Mouse (Mus musculus) ovary, adult 18-20 months (tissue): ENCODE results near the gene Foxn4.

Source experiments
- DNase-seq: peaks from one replicate; pipeline ENCODE4 v3.0.0; 2022; ENCODE audit warnings: low spot score, mixed read lengths

The Foxn4 gene

DNA sequence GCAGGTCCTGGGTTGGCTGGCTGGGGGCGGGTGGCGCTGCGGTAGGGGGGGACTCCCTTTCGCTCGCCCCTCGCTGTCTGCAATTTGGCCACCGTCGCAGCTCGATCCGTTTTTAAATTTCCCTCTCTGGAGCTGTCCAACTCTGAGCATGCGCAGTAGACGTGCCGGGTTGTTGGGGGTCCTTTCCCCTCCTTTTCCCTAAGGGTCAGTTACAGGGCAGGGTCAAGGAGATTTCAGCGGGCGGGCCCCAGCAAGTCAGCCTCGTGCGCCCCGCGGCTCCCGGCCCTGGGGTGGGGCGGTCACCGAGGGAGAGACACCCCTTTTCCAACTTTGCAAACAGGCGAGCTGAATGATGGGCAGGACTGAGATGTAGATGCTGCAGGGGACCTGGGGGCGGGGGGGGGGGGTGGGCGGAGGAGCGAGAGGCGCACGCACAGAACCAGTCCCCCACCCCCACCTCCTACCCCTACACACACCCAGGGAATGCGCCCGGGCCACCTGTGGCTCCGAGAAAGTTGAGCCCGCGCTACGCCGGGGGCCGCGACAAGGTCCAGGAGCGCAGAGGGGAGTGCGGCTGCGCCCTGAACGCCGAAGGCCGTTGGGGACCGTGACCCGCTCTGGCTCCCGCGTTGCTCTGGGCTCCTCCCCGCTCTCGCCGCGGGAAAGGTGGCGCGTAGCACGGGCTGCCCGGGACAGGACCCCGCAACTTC, at the start of gene Foxn4:
Gene Foxn4 (minus strand): TSS at position 115 of the 710 bp plus-strand sequence.
- no peak for DNase-seq

DNA sequence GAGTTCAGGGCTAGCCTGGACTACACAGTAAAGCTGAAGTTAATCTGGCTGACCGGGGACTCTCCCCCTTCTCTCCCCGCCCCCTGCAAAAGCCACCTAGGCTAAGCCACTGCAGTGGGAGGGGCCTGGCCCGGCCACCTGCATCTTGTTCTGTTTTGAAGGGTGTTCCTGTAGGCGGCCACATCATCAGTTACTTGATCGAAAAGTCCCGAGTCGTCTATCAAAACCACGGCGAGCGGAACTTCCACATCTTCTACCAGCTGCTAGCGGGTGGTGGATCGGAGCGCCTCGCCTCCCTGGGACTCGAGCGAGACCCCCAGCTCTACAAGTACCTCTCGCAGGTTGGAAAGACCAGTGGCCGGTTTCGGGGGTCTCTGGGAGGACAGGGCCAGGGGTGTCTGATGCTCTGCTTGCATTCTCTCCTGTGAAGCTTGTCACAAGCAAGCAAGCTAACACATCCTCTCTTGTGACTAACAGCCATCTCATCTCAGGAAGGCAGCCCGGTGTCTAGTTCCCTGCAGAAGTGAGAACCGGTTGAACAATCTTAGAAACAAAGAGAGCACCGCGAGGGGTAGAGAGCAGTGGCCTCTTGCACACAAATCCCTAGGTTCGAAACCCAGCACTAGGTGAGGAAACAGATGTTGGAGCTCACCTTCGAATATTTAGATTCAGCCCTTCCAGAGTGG, 49.6 kb upstream of the Foxn4 start:
- no peak for DNase-seq

GRCm38 (mm10) chr5:114309680-114310036, 36.1 kb upstream of the Foxn4 start:
- no peak for DNase-seq

DNA sequence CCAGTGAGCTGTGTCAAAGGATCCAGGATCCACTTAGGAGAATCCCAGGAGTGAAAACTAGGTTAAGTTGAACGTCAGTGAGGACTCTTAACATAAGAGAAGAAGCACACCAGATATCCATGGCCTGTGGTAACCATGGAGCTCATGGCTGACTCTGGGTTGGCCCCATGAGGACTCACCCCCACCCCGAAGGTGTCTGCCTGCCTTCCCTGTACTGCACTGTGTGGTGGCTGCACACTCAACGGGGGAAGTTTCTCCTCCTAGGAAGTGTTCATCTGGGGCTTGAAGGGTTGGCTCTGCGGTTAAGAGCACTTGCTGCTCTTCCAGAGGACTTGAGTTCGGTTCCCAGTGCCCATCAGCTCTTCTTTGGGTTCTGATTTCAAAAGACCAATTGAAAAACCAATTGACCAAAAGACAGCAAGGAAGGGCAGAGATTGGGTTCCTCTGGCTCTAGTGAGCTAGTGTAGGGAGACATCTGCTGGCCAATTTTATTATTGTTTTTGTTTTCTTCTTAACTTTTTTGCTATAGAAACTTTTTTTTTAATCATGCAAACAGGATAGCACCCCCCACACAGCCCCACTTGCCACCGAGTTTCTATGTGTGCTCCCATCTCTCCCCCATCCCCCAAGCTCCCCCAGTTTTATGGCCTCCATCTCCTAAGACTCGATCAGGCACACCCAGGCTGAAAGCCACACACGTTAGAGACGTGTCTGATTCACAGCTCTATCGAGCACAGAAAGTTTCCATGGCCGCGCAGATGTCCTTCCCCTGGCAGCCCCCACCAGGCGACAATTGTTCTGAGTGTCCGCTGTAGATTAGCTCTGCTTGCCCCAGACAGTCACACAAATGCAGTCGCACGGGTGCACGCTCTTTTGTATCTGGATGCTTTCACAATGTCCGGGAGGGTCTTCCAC, 35.4 kb upstream of the Foxn4 start:
- DNase-seq, result no peak

- no peak for DNase-seq
Observed at GRCm38 (mm10) chr5:114306496-114306895, 32.9 kb upstream of the Foxn4 start.

GRCm38 (mm10) chr5:114303166-114303565, 29.6 kb upstream of the Foxn4 start:
- no peak for DNase-seq

DNA sequence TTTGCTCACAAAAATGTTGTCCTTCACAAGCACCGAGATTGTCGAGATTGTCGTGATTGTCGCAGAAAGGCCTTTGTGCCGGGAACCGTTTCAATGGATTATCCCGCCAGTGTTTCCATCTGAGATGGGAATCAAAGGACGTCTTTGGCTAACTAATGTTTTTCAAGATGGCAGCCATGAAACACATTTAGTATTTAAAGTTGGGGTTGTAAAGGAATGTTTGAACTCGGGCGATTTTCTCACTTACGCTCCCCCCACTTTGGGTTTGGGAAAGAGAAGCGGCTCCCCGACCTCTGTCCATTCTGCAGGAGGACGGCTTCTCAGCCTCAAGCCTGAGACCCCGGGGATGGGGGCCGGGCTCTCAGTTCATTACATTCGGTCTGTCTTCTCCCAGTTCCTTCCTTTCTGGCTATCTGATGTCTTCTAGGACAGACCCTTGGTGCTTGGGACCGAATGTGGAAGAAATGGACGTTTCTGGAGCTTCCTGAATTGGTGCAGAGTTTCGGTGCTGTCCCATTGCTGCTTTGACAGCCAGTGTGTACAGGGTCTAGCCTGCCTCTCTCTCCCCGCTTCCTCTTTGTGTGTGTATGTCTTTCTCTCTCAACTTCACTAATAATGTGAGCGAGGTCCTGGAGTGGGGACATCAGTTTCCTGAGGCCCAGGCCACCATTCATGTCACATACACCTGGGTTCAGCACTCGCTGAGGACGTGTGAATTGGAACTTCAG, 26.4 kb upstream of the Foxn4 start:
- no peak for DNase-seq

GRCm38 (mm10) chr5:114299156-114299855, 25.7 kb upstream of the Foxn4 start:
- DNase-seq, result no peak

DNA sequence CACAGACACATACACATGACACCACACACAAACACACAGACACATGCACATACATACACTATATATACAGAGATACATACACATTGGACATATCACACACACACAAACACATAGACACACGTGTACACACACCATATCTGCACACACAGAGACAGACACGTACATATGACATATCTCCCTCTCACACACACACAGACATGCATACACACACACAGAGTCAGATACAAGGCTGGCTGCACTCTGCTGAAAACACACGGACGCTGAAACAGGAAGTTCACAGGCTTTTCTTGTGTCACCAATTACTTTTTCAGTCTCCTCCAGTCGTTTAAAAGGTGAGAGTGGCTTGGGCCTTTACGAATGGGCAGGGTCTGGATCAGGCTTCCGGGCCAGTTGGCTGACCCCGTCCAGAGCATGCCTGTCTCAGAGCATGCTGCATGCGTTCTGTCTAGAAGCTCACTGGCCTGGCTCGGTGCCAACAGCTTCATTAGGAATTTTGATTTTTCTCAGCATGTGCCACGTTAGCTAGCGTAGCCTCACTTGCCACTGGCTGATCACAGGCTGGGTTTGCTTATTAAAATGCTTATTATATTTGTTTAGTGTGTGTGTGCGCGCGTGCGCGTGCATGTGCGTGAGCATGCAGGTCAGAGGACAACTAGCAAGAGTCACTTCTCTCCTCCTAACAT, 24.7 kb upstream of the Foxn4 start:
- DNase-seq, result no peak

- DNase-seq, result peak; percentile 55
Observed at GRCm38 (mm10) chr5:114296693-114297631, 23.4 kb upstream of the Foxn4 start.

- DNase-seq, result no peak
Observed at GRCm38 (mm10) chr5:114290004-114290403, 16.4 kb upstream of the Foxn4 start.

DNA sequence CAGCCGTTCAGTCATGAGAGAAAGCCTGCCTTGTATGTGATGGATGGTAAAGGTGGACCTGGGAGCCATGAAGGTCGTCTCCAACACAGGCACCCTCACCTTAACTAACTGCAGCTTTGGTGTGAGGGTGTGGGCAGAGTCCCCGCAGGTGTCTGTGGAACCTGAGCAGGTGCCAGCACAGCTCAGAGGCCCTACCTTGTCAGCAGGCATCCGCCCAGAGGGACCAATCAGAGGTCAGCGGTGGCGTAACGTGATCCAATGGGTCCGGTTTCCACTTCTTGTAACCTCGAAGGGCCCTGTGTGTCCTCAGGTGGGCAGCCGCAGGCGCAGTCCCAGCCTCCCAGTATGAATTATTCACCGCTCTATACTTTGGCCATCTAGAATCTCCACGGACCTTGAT, 15.3 kb upstream of the Foxn4 start, which contains the start of gene Myo1h:
Gene Myo1h (plus strand): TSS at position 293 of the 400 bp plus-strand sequence.
- DNase-seq, result no peak

GRCm38 (mm10) chr5:114288396-114288795, 14.8 kb upstream of the Foxn4 start:
- no peak for DNase-seq

- DNase-seq, result no peak
Observed at GRCm38 (mm10) chr5:114286872-114287571, 13.4 kb upstream of the Foxn4 start.

GRCm38 (mm10) chr5:114286102-114286501, 12.5 kb upstream of the Foxn4 start:
- no peak for DNase-seq

DNA sequence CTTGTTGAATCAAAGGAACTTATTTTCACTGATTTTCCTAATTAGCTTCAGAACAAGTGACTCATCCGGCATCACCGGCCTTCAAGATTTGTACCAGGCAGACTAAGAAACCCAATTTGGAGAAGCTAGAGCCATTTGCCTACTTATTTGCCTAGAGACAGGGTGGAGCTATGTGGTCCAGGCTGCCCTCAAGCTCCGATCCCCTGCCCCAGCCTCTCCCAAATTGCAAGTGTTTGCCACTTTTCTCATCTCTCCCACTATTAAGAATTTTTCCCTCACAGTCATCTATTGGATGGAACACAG, 11.7 kb upstream of the Foxn4 start:
- no peak for DNase-seq

DNA sequence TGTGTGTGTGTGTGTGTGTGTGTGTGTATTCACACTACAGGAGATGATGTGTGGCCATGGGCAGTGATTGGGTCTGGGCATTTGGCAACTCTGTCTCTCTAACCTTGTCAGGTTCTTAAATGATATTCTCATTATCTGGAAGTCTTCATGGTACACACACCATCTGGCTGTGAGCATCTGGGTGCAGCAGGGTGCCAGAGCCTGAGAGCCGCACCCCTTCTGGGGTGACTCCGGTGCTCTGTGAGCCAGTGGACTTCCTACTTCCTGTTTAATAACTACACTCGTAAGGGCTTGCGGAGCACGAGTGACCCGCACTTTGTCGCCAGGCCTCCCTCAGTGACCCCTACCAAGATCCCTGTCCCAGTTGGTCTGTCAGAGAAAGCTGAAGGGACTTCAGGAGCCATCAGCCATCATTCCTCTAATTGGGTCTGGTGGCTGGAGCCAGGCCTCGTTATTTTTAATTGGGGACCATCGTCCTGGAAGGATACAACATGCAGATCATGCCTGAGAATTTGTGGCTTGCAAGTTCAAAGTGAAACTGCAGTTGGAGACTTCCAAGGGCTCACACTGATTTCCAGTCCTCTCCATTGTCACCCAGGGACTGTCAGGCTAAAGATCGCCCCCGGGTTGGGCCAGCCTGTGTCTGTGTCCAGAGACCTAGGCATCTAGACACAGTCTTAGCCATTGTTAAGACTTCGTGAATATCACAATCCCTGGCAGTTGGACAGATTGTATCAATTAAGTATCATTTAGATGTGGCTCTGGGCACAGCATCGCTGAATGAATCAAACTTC, 11.2 kb upstream of the Foxn4 start:
- no peak for DNase-seq

GRCm38 (mm10) chr5:114282346-114282745, 8.7 kb upstream of the Foxn4 start:
- DNase-seq, result no peak
